In genomic region chr4:155869317-155870033, GRCm38 (mm10) we compare ENCODE assay signal across 8 mouse cellular contexts. TPM values are rescaled to one million over a fixed set of nuclear protein-coding genes. Genes with fewer than 3 reads are reported as not detected.
DNase-seq lines count a peak whose midpoint lies in the region; ATAC-seq lines count a peak whose summit lies in the region.

TSS of gene Cptp (minus strand) at chr4:155869440.
TSS of gene Ints11 (plus strand) at chr4:155869546.

- under 1% methylated on average over 63 of the region's 63 CpGs for WGBS in hindbrain, embryonic 13.5 days

- H3K27ac ChIP-seq in hindbrain, embryonic 13.5 days = peak within 1 kb of the TSS; percentile 78

- peaks cover 55% of the 10 kb centered on the region for H3K36me3 ChIP-seq in hindbrain, embryonic 13.5 days

- peak within 1 kb of the TSS; percentile 93 for H3K4me2 ChIP-seq in hindbrain, embryonic 13.5 days

- no peaks in the 10 kb centered on the region for H3K9me3 ChIP-seq in hindbrain, embryonic 13.5 days

- peak; percentile 96 for DNase-seq in NIH3T3 (ENCODE audit: low read depth)
- peak; percentile 98 to 99 for DNase-seq in cerebellum, postnatal 10 days
- DNase-seq in frontal cortex, postnatal 14 days (ENCODE audit: low spot score in 2 of 2) = peak; percentile 92 to 97
- peak; percentile 89 to 90 for DNase-seq in layer of hippocampus, postnatal 25 days (ENCODE audit: extremely low spot score in 1 of 2, low spot score in 1 of 2)
- peak; percentile 97 for DNase-seq in lung, postnatal 25 days (ENCODE audit: low spot score)
- DNase-seq in retina, embryonic 14.5 days (ENCODE audit: low spot score) = peak; percentile 96
- peak; percentile 97 for DNase-seq in thymus, postnatal 4 days

- peaks cover 31% of the 10 kb centered on the region for H3K4me1 ChIP-seq in hindbrain, embryonic 13.5 days (replicated peaks)

- H3K4me3 ChIP-seq in hindbrain, embryonic 13.5 days = peak within 1 kb of the TSS; percentile 77

- ATAC-seq in hindbrain, embryonic 13.5 days (ENCODE audit: low FRiP score) = peak; percentile 97

- peak within 1 kb of the TSS; percentile 87 for H3K9ac ChIP-seq in hindbrain, embryonic 13.5 days

- H3K27me3 ChIP-seq in hindbrain, embryonic 13.5 days = no peaks in the 10 kb centered on the region

RNA-seq across cellular contexts. Expression of gene Cptp, which starts in this region (rescaled TPM):
- 23.3 and 24.1 TPM in 2 replicates for polyA plus RNA-seq in hindbrain, embryonic 13.5 days (2015; fragmentation: Nextera tagmentation; extraction: Ambion mirVana)
- total RNA-seq in layer of hippocampus, postnatal 25 days (2021) = 10 to 100 TPM; 29.7 to 33.0 TPM

RNA-seq across cellular contexts. Expression of gene Ints11, which starts in this region (rescaled TPM):
- polyA plus RNA-seq in hindbrain, embryonic 13.5 days (2015; fragmentation: Nextera tagmentation; extraction: Ambion mirVana) = 74.8 and 79.2 TPM in 2 replicates
- 10 to 100 TPM; 35.6 to 36.4 TPM for total RNA-seq in layer of hippocampus, postnatal 25 days (2021)

Comparison
In these comparisons a context has a peak if more than half of its experiments do, and no peak if none do; other contexts are left out.
1. Peak in every context shown above with its lines: DNase-seq, ATAC-seq, H3K4me3 ChIP-seq and H3K27ac ChIP-seq.